Mouse (Mus musculus) megakaryocyte, embryonic 14.5 days (primary cell): ENCODE data around the gene 4930544D05Rik. TPM values are rescaled to one million over a fixed set of nuclear protein-coding genes. Genes with fewer than 3 reads are reported as not detected.

Experiments
- H3K27me3 ChIP-seq: replicated peaks from 2 replicates; pipeline ENCODE3; 2012; ENCODE audit warnings: inconsistent platforms
- H3K36me3 ChIP-seq: replicated peaks from 2 replicates; pipeline ENCODE3; 2012; ENCODE audit warnings: low read length, inconsistent platforms, mixed read lengths
- H3K4me1 ChIP-seq: 2 replicates; pipeline ENCODE4 v1.6.1; 2012; ENCODE audit warnings: inconsistent platforms
- H3K4me3 ChIP-seq: replicated peaks from 2 replicates; pipeline ENCODE3; 2012; ENCODE audit warnings: moderate library complexity, mild to moderate bottlenecking, inconsistent platforms
- H3K9me3 ChIP-seq: 2 replicates; pipeline ENCODE4 v1.6.1; 2012; ENCODE audit warnings: inconsistent platforms
- FLI1 ChIP-seq: IDR thresholded peaks from 2 replicates; pipeline ENCODE4 v1.6.1; 2012; ENCODE audit warnings: low read length, inconsistent platforms, mixed read lengths
- GATA1 ChIP-seq: IDR thresholded peaks from 3 replicates; pipeline ENCODE4 v1.6.1; 2012; ENCODE audit warnings: mixed read lengths, low read length, inconsistent platforms, borderline replicate concordance
- polyA plus RNA-seq: library from polyadenylated mRNA; stranded (reverse); fragments of >175 nt; gene quantifications from 2 replicates; pipeline ENCODE4 v1.2.3, GENCODE M21; 2012; ENCODE audit warnings: low replicate concordance; ENCODE audit not compliant: insufficient read depth

Gene 4930544D05Rik
- polyA plus RNA-seq, 1 experiment = not detected

DNA sequence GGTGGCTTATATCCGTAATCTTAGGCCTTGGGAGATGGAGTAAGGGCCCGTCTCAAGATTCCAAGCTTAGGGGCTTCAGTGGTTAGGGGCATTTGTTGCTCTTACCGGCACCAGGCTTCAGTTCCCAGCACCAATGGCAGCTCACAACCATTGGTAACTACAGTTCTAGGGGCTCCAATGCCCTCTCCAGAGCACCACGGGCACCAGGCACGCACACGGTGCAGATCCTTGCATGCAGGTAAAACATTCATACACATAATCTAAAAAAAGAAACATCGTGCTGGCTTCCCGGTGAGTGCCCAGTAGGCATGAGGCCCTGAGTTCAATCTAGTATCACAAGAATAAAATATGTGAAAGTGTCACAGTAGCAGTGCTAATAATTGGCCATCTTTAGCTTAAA, 47.5 kb downstream of the 4930544D05Rik start:
- TF ChIP-seq GATA1 (no peak), FLI1 (no peak)
- H3K36me3 ChIP-seq = peaks cover 87% of the 10 kb centered on the region

GRCm38 (mm10) chr11:70663957-70664356, 48.3 kb downstream of the 4930544D05Rik start:
- H3K4me3 ChIP-seq = no peak overlapping the region
- H3K27me3 ChIP-seq = no peaks in the 10 kb centered on the region
- H3K4me1 ChIP-seq = peaks cover 73% of the 10 kb centered on the region
- TF ChIP-seq FLI1 = no peak
- no peak for TF ChIP-seq GATA1
- H3K9me3 ChIP-seq = no peaks in the 10 kb centered on the region
- peaks cover 85% of the 10 kb centered on the region for H3K36me3 ChIP-seq

More for the DNA sequence above, 47.5 kb downstream of the 4930544D05Rik start:
- no peaks in the 10 kb centered on the region for H3K27me3 ChIP-seq
- H3K9me3 ChIP-seq = no peaks in the 10 kb centered on the region
- peaks cover 77% of the 10 kb centered on the region for H3K4me1 ChIP-seq
- H3K4me3 ChIP-seq = no peak overlapping the region

DNA sequence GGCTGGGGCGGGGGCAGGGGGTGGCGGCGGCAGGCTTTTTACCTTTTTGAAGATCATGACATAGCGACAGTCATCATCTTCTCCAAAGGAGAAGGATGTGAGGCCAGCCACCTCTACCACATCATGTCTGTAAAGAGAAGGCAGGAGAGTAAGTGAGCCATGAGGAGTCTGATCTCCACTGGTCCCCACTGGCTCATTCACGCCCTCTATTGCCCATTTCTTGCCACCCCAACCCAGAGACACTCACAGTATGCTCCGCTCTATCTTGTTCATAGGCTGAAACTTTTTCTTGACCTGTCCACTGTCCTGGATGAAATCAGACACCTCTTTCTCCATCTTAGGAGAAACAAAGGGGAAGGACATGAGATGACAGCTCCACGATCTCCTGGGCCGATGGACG, 49.1 kb downstream of the 4930544D05Rik start:
- TF ChIP-seq FLI1 = no peak
- TF ChIP-seq GATA1 = no peak
- peaks cover 78% of the 10 kb centered on the region for H3K36me3 ChIP-seq
- H3K27me3 ChIP-seq = no peaks in the 10 kb centered on the region
- H3K4me1 ChIP-seq = peaks cover 69% of the 10 kb centered on the region
- no peaks in the 10 kb centered on the region for H3K9me3 ChIP-seq
- H3K4me3 ChIP-seq = no peak overlapping the region

Other genes starting within 250 kb of the 4930544D05Rik start
- gene Pelp1, start 205.8 kb upstream of the 4930544D05Rik start, polyA plus RNA-seq = 30.9 and 36.1 TPM in 2 replicates
- 1,596 and 3,155 TPM in 2 replicates for gene Arrb2, start 183.2 kb upstream of the 4930544D05Rik start, polyA plus RNA-seq
- gene Med11, start 163.9 kb upstream of the 4930544D05Rik start, polyA plus RNA-seq = 47.7 and 52.0 TPM in 2 replicates
- gene Zmynd15, start 156.4 kb upstream of the 4930544D05Rik start, polyA plus RNA-seq = 2.1 and 3.6 TPM in 2 replicates
- gene Cxcl16, start 155.9 kb upstream of the 4930544D05Rik start, polyA plus RNA-seq = 1.4 and 23.1 TPM in 2 replicates
- gene Tm4sf5, start 110.6 kb upstream of the 4930544D05Rik start, polyA plus RNA-seq = 0.55 TPM in 1 of 2 replicates, not detected in the other
- gene Vmo1, start 101.2 kb upstream of the 4930544D05Rik start, polyA plus RNA-seq = not detected in 2 replicates
- not detected in 2 replicates for gene Gltpd2, start 96.7 kb upstream of the 4930544D05Rik start, polyA plus RNA-seq
- gene Psmb6, start 90.5 kb upstream of the 4930544D05Rik start, polyA plus RNA-seq = 79.0 and 226 TPM in 2 replicates
- not detected in 2 replicates for gene Gm40193, start 82.9 kb upstream of the 4930544D05Rik start, polyA plus RNA-seq
- gene Pld2, start 75.8 kb upstream of the 4930544D05Rik start, polyA plus RNA-seq = 1.1 TPM in 1 of 2 replicates, not detected in the other
- 122 and 129 TPM in 2 replicates for gene Mink1, start 53.0 kb upstream of the 4930544D05Rik start, polyA plus RNA-seq
- gene Chrne, start 3.4 kb downstream of the 4930544D05Rik start, polyA plus RNA-seq = 0.83 TPM in 1 of 2 replicates, not detected in the other
- gene Gp1ba, start 23.3 kb downstream of the 4930544D05Rik start, polyA plus RNA-seq = 898 and 1,061 TPM in 2 replicates
- gene Rnf167, start 31.4 kb downstream of the 4930544D05Rik start, polyA plus RNA-seq = 102 and 125 TPM in 2 replicates
- 15.7 and 78.7 TPM in 2 replicates for gene Slc25a11, start 31.6 kb downstream of the 4930544D05Rik start, polyA plus RNA-seq
- gene Pfn1, start 38.8 kb downstream of the 4930544D05Rik start, polyA plus RNA-seq = 9,580 and 14,702 TPM in 2 replicates
- gene Eno3, start 41.4 kb downstream of the 4930544D05Rik start, polyA plus RNA-seq = 4.2 and 8.4 TPM in 2 replicates
- gene Spag7, start 53.6 kb downstream of the 4930544D05Rik start, polyA plus RNA-seq = 40.5 and 288 TPM in 2 replicates
- gene Camta2, start 72.3 kb downstream of the 4930544D05Rik start, polyA plus RNA-seq = 22.6 and 68.5 TPM in 2 replicates
- gene Inca1, start 84.3 kb downstream of the 4930544D05Rik start, polyA plus RNA-seq = not detected in 2 replicates
- 6.4 and 13.9 TPM in 2 replicates for gene Kif1c, start 84.7 kb downstream of the 4930544D05Rik start, polyA plus RNA-seq
- gene Zfp3, start 148.4 kb downstream of the 4930544D05Rik start, polyA plus RNA-seq = 0.55 TPM in 1 of 2 replicates, not detected in the other
- gene Scimp, start 196.7 kb downstream of the 4930544D05Rik start, polyA plus RNA-seq = not detected in 2 replicates
- 2.9 and 29.2 TPM in 2 replicates for gene Rabep1, start 228.9 kb downstream of the 4930544D05Rik start, polyA plus RNA-seq